Mouse (Mus musculus): Measurements from ENCODE around the gene Lrrc58. TPM values are rescaled to one million over a fixed set of nuclear protein-coding genes. Genes with fewer than 3 reads are reported as not detected.

Gene Lrrc58
- total RNA-seq, 1 experiment: 29.8 TPM

GRCm38 (mm10) chr16:37901318-37901717 lies 33.1 kb downstream of the Lrrc58 start:
- H3K4me3 ChIP-seq (ENCODE audit: insufficient read depth in 1 of 2, low read depth in 1 of 2, low read length in 2 of 2, poor library complexity in 1 of 2, severe bottlenecking in 1 of 2): no peak overlapping the region
- in situ Hi-C loops (cut with MboI; ENCODE audit: low sequenced_read_pairs in 2 of 2, unreplicated experiment in 2 of 2): no loop called here

DNA sequence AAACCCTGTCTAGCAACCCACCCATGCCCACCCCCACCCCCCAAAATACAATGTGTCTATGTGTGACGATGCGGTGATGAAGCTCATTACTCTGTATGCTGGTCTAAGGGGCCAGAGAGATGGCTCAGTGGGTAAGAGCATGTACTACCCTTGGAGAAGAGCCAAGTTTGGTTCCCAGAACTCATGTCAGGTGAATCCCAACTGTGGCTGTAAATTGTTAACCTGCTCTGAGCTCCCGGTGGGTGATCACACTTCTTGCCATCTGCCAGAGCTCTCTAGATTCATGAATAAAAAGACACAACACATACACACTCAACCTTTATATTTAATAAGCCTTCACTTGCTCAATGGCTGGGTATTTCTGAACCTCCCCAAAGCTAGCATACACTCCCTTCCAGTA lies 38.3 kb downstream of the Lrrc58 start:
- no peak for DNase-seq (ENCODE audit: low read depth, low spot score)
- no peaks in the 10 kb centered on the region for H3K9me3 ChIP-seq (ENCODE audit: control insufficient read depth, insufficient read depth, low read depth, low read length)
- H3K4me3 ChIP-seq (ENCODE audit: insufficient read depth in 1 of 2, low read depth in 1 of 2, low read length in 2 of 2, poor library complexity in 1 of 2, severe bottlenecking in 1 of 2): no peak overlapping the region
- no peak overlapping the region for H3K9ac ChIP-seq (ENCODE audit: insufficient read depth, low read depth, low read length, poor library complexity, severe bottlenecking)
- H3K27ac ChIP-seq (ENCODE audit: insufficient read depth, low read depth, low read length, poor library complexity, severe bottlenecking): no peak overlapping the region
- TF ChIP-seq CHD2 (IDR thresholded peaks at IDR 0.05; ENCODE audit: low read depth, low read length) (no peak), MAFK (IDR thresholded peaks at IDR 0.05; ENCODE audit: insufficient read depth, low read depth, low read length) (no peak), HCFC1 (IDR thresholded peaks at IDR 0.05; ENCODE audit: borderline replicate concordance, insufficient read depth, low read length) (no peak), ZNF384 (IDR thresholded peaks at IDR 0.05; ENCODE audit: low read depth, low read length) (no peak), ZC3H11A (IDR thresholded peaks at IDR 0.05; ENCODE audit: borderline replicate concordance, low read depth, low read length) (no peak)
- no peaks in the 10 kb centered on the region for H3K4me1 ChIP-seq (ENCODE audit: control insufficient read depth in 2 of 2, insufficient read depth in 2 of 2, low read length in 2 of 2, poor library complexity in 1 of 2)
- H3K36me3 ChIP-seq (ENCODE audit: control insufficient read depth, insufficient read depth, low read length, poor library complexity, severe bottlenecking): no peaks in the 10 kb centered on the region
- in situ Hi-C loops (cut with MboI; ENCODE audit: low sequenced_read_pairs in 2 of 2, unreplicated experiment in 2 of 2): no loop called here

More at GRCm38 (mm10) chr16:37901318-37901717, 33.1 kb downstream of the Lrrc58 start:
- no peak overlapping the region for H3K9ac ChIP-seq (ENCODE audit: insufficient read depth, low read depth, low read length, poor library complexity, severe bottlenecking)
- DNase-seq (ENCODE audit: low read depth, low spot score): no peak
- TF ChIP-seq HCFC1 (IDR thresholded peaks at IDR 0.05; ENCODE audit: borderline replicate concordance, insufficient read depth, low read length): no peak
- TF ChIP-seq CHD2 (IDR thresholded peaks at IDR 0.05; ENCODE audit: low read depth, low read length): no peak
- TF ChIP-seq MAFK (IDR thresholded peaks at IDR 0.05; ENCODE audit: insufficient read depth, low read depth, low read length): no peak
- no peak for TF ChIP-seq ZNF384 (IDR thresholded peaks at IDR 0.05; ENCODE audit: low read depth, low read length)
- no peak for TF ChIP-seq ZC3H11A (IDR thresholded peaks at IDR 0.05; ENCODE audit: borderline replicate concordance, low read depth, low read length)
- no peak overlapping the region for H3K27ac ChIP-seq (ENCODE audit: insufficient read depth, low read depth, low read length, poor library complexity, severe bottlenecking)
- no peaks in the 10 kb centered on the region for H3K9me3 ChIP-seq (ENCODE audit: control insufficient read depth, insufficient read depth, low read depth, low read length)
- H3K36me3 ChIP-seq (ENCODE audit: control insufficient read depth, insufficient read depth, low read length, poor library complexity, severe bottlenecking): no peaks in the 10 kb centered on the region
- H3K4me1 ChIP-seq (ENCODE audit: control insufficient read depth in 2 of 2, insufficient read depth in 2 of 2, low read length in 2 of 2, poor library complexity in 1 of 2): no peaks in the 10 kb centered on the region

DNA sequence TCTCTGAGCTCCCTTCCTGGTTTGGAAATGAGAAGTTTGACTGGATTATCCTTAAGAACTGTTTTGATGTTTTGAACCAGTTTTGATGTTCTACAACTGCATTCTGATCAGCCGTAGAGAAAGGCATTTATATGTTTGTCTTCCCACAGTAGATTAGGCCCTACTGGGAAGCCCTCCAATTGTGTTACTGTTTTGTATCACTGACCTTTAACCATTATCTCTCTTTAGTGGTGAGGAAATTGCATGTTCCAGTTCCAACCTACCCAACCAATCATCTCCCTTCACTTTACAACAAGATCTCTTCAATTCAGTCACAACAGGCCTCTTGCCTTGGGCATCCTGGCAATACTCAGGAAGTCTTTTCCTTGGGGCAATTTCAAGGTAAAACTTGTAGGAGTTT lies 42.9 kb downstream of the Lrrc58 start:
- Histone ChIP-seq H3K9ac (ENCODE audit: insufficient read depth, low read depth, low read length, poor library complexity, severe bottlenecking) (no peak overlapping the region), H3K27ac (ENCODE audit: insufficient read depth, low read depth, low read length, poor library complexity, severe bottlenecking) (no peak overlapping the region), H3K9me3 (ENCODE audit: control insufficient read depth, insufficient read depth, low read depth, low read length) (no peaks in the 10 kb centered on the region), H3K4me1 (ENCODE audit: control insufficient read depth in 2 of 2, insufficient read depth in 2 of 2, low read length in 2 of 2, poor library complexity in 1 of 2) (no peaks in the 10 kb centered on the region), H3K36me3 (ENCODE audit: control insufficient read depth, insufficient read depth, low read length, poor library complexity, severe bottlenecking) (no peaks in the 10 kb centered on the region), H3K4me3 (ENCODE audit: insufficient read depth in 1 of 2, low read depth in 1 of 2, low read length in 2 of 2, poor library complexity in 1 of 2, severe bottlenecking in 1 of 2) (no peak overlapping the region)
- no peak for TF ChIP-seq ZC3H11A (IDR thresholded peaks at IDR 0.05; ENCODE audit: borderline replicate concordance, low read depth, low read length)
- TF ChIP-seq HCFC1 (IDR thresholded peaks at IDR 0.05; ENCODE audit: borderline replicate concordance, insufficient read depth, low read length): no peak
- no peak for TF ChIP-seq CHD2 (IDR thresholded peaks at IDR 0.05; ENCODE audit: low read depth, low read length)
- TF ChIP-seq MAFK (IDR thresholded peaks at IDR 0.05; ENCODE audit: insufficient read depth, low read depth, low read length): no peak
- no peak for TF ChIP-seq ZNF384 (IDR thresholded peaks at IDR 0.05; ENCODE audit: low read depth, low read length)
- DNase-seq (ENCODE audit: low read depth, low spot score): no peak
- in situ Hi-C loops (cut with MboI; ENCODE audit: low sequenced_read_pairs in 2 of 2, unreplicated experiment in 2 of 2): no loop called here

GRCm38 (mm10) chr16:37916138-37916817 lies 48.1 kb downstream of the Lrrc58 start, which contains the start of gene Gpr156:
Gene Gpr156 (plus strand): TSS chr16:37916496.
- Histone ChIP-seq H3K9ac (ENCODE audit: insufficient read depth, low read depth, low read length, poor library complexity, severe bottlenecking) (peak within 1 kb of the TSS; percentile 41), H3K9me3 (ENCODE audit: control insufficient read depth, insufficient read depth, low read depth, low read length) (no peaks in the 10 kb centered on the region), H3K4me3 (ENCODE audit: insufficient read depth in 1 of 2, low read depth in 1 of 2, low read length in 2 of 2, poor library complexity in 1 of 2, severe bottlenecking in 1 of 2) (peak within 1 kb of the TSS; percentile 68 to 74), H3K36me3 (ENCODE audit: control insufficient read depth, insufficient read depth, low read length, poor library complexity, severe bottlenecking) (no peaks in the 10 kb centered on the region), H3K4me1 (ENCODE audit: control insufficient read depth in 2 of 2, insufficient read depth in 2 of 2, low read length in 2 of 2, poor library complexity in 1 of 2) (no peaks in the 10 kb centered on the region), H3K27ac (ENCODE audit: insufficient read depth, low read depth, low read length, poor library complexity, severe bottlenecking) (no peak within 1 kb of the TSS)
- no peak for DNase-seq (ENCODE audit: low read depth, low spot score)
- in situ Hi-C loops (cut with MboI; ENCODE audit: low sequenced_read_pairs in 2 of 2, unreplicated experiment in 2 of 2): no loop called here
- TF ChIP-seq MAFK (IDR thresholded peaks at IDR 0.05; ENCODE audit: insufficient read depth, low read depth, low read length): no peak

- in situ Hi-C loops (cut with MboI; ENCODE audit: low sequenced_read_pairs in 2 of 2, unreplicated experiment in 2 of 2): no loop called here
- Histone ChIP-seq H3K27ac (ENCODE audit: insufficient read depth, low read depth, low read length, poor library complexity, severe bottlenecking) (no peak overlapping the region), H3K36me3 (ENCODE audit: control insufficient read depth, insufficient read depth, low read length, poor library complexity, severe bottlenecking) (no peaks in the 10 kb centered on the region), H3K9me3 (ENCODE audit: control insufficient read depth, insufficient read depth, low read depth, low read length) (no peaks in the 10 kb centered on the region), H3K4me3 (ENCODE audit: insufficient read depth in 1 of 2, low read depth in 1 of 2, low read length in 2 of 2, poor library complexity in 1 of 2, severe bottlenecking in 1 of 2) (peak overlapping the region in 1 of 2 experiments; percentile 68; a peak in 2 of 4 replicates), H3K4me1 (ENCODE audit: control insufficient read depth in 2 of 2, insufficient read depth in 2 of 2, low read length in 2 of 2, poor library complexity in 1 of 2) (no peaks in the 10 kb centered on the region), H3K9ac (ENCODE audit: insufficient read depth, low read depth, low read length, poor library complexity, severe bottlenecking) (no peak overlapping the region)
- TF ChIP-seq ZC3H11A (IDR thresholded peaks at IDR 0.05; ENCODE audit: borderline replicate concordance, low read depth, low read length) (no peak), ZNF384 (IDR thresholded peaks at IDR 0.05; ENCODE audit: low read depth, low read length) (no peak), CHD2 (IDR thresholded peaks at IDR 0.05; ENCODE audit: low read depth, low read length) (no peak), MAFK (IDR thresholded peaks at IDR 0.05; ENCODE audit: insufficient read depth, low read depth, low read length) (no peak), HCFC1 (IDR thresholded peaks at IDR 0.05; ENCODE audit: borderline replicate concordance, insufficient read depth, low read length) (no peak)
- no peak for DNase-seq (ENCODE audit: low read depth, low spot score)
Measured at GRCm38 (mm10) chr16:37916818-37917201, 48.6 kb downstream of the Lrrc58 start.
